Mouse (Mus musculus) embryonic facial prominence, embryonic 11.5 days (tissue): Measurements from ENCODE around the gene Spocd1. TPM values are rescaled to one million over a fixed set of nuclear protein-coding genes. Genes with fewer than 3 reads are reported as not detected.

ENCODE experiments used
- ATAC-seq: fragments of 200-750 bp; cut with Nextera tagmentation; replicated peaks from 2 replicates; pipeline ENCODE4 v1.8.0; 2017; ENCODE audit warnings: low read depth; ENCODE audit not compliant: insufficient number of reproducible peaks, low FRiP score, low TSS enrichment
- DNase-seq: peaks from one replicate; pipeline ENCODE4 v3.0.0-alpha.2; 2015; ENCODE audit warnings: low spot score
- H3K27ac ChIP-seq: fragments of 300-500 bp; sonication (generic); replicated peaks from 2 replicates; pipeline ENCODE4 v1.5.1; 2014; ENCODE audit warnings: mild to moderate bottlenecking, low read depth, low read length, control low read depth
- H3K27me3 ChIP-seq: fragments of 300-500 bp; sonication (generic); 2 replicates; pipeline ENCODE4 v1.6.1; 2014; ENCODE audit warnings: mild to moderate bottlenecking, low read length, moderate library complexity, mixed read lengths; ENCODE audit not compliant: control insufficient read depth, insufficient read depth
- H3K36me3 ChIP-seq: fragments of 300-500 bp; sonication (generic); replicated peaks from 2 replicates; pipeline ENCODE4 v1.6.1; 2014; ENCODE audit warnings: low read depth, mild to moderate bottlenecking, low read length, moderate library complexity, mixed read lengths; ENCODE audit not compliant: control insufficient read depth, insufficient read depth
- H3K4me1 ChIP-seq: fragments of 300-500 bp; sonication (generic); 2 replicates; pipeline ENCODE4 v1.6.1; 2014; ENCODE audit warnings: low read length, mixed read lengths; ENCODE audit not compliant: control insufficient read depth, insufficient read depth
- H3K4me2 ChIP-seq: fragments of 300-500 bp; sonication (generic); 2 replicates; pipeline ENCODE4 v1.6.1; 2014; ENCODE audit warnings: low read depth, mild to moderate bottlenecking, control low read depth, low read length, moderate library complexity
- H3K4me3 ChIP-seq: fragments of 300-500 bp; sonication (generic); 2 replicates; pipeline ENCODE4 v1.5.1; 2014; ENCODE audit warnings: low read depth, low read length, control low read depth
- H3K9ac ChIP-seq: fragments of 300-500 bp; sonication (generic); replicated peaks from 2 replicates; pipeline ENCODE4 v1.6.1; 2014; ENCODE audit warnings: mild to moderate bottlenecking, control low read depth, low read length
- H3K9me3 ChIP-seq: fragments of 300-500 bp; sonication (generic); replicated peaks from 2 replicates; pipeline ENCODE4 v1.6.1; 2016; ENCODE audit warnings: mild to moderate bottlenecking, low read length, inconsistent platforms, mixed read lengths; ENCODE audit not compliant: control insufficient read depth
- WGBS: fragments of 180-500 bp; shearing (Covaris S2); extraction: QIAGEN DNeasy Blood & Tissue Kit; methylation state at CpG from one replicate; pipeline ENCODE4 v1.1.7; 2014; 5-methylcytosine and 5-hydroxymethylcytosine counted together
- polyA plus RNA-seq: library from polyadenylated mRNA; unstranded; fragments of >200 nt; fragmentation: Nextera tagmentation; extraction: Ambion mirVana; gene quantifications from 2 replicates; pipeline ENCODE4 v1.2.1, GENCODE M21; 2014

Gene Spocd1
- polyA plus RNA-seq, 1 experiment from 2014 or later, result not detected

GRCm38 (mm10) chr4:129920542-129921313, 8.3 kb upstream of the Spocd1 start:
- H3K9me3 ChIP-seq, result no peaks in the 10 kb centered on the region
- ATAC-seq, result no peak
- no peak for DNase-seq
- no peak overlapping the region for H3K4me3 ChIP-seq
- H3K27me3 ChIP-seq, result no peaks in the 10 kb centered on the region
- 83% methylated on average over 15 of the region's 15 CpGs for WGBS
- no peaks in the 10 kb centered on the region for H3K4me1 ChIP-seq
- no peak overlapping the region for H3K4me2 ChIP-seq
- no peak overlapping the region for H3K9ac ChIP-seq
- no peaks in the 10 kb centered on the region for H3K36me3 ChIP-seq
- H3K27ac ChIP-seq, result no peak overlapping the region

GRCm38 (mm10) chr4:129921314-129921587, 7.8 kb upstream of the Spocd1 start:
- DNase-seq, result no peak
- Histone ChIP-seq H3K4me1 (no peaks in the 10 kb centered on the region), H3K9me3 (no peaks in the 10 kb centered on the region), H3K4me2 (no peak overlapping the region), H3K4me3 (no peak overlapping the region), H3K36me3 (no peaks in the 10 kb centered on the region), H3K27me3 (no peaks in the 10 kb centered on the region), H3K9ac (no peak overlapping the region), H3K27ac (no peak overlapping the region)
- WGBS, result 67% methylated on average over 3 of the region's 3 CpGs
- ATAC-seq, result no peak

- Histone ChIP-seq H3K9ac (no peak overlapping the region), H3K9me3 (no peaks in the 10 kb centered on the region), H3K4me1 (no peaks in the 10 kb centered on the region), H3K36me3 (no peaks in the 10 kb centered on the region), H3K4me3 (no peak overlapping the region), H3K27ac (no peak overlapping the region), H3K4me2 (no peak overlapping the region), H3K27me3 (no peaks in the 10 kb centered on the region)
- no peak for ATAC-seq
- 89% methylated on average over 8 of the region's 8 CpGs for WGBS
- DNase-seq, result no peak
These were observed 4.9 kb upstream of the Spocd1 start for GRCm38 (mm10) chr4:129924143-129924542.

- no peaks in the 10 kb centered on the region for H3K9me3 ChIP-seq
- ATAC-seq (no peak), DNase-seq (no peak)
- no peaks in the 10 kb centered on the region for H3K27me3 ChIP-seq
- no peak overlapping the region for H3K4me3 ChIP-seq
- H3K4me1 ChIP-seq, result no peaks in the 10 kb centered on the region
- no peaks in the 10 kb centered on the region for H3K36me3 ChIP-seq
- H3K9ac ChIP-seq, result no peak overlapping the region
- WGBS, result 81% methylated on average over 6 of the region's 6 CpGs
- H3K27ac ChIP-seq, result no peak overlapping the region
- H3K4me2 ChIP-seq, result no peak overlapping the region
These were observed 4.4 kb upstream of the Spocd1 start for GRCm38 (mm10) chr4:129924694-129925093.

GRCm38 (mm10) chr4:129926544-129926943, 2.5 kb upstream of the Spocd1 start:
- Histone ChIP-seq H3K9ac (no peak overlapping the region), H3K27me3 (no peaks in the 10 kb centered on the region), H3K4me1 (no peaks in the 10 kb centered on the region), H3K36me3 (no peaks in the 10 kb centered on the region), H3K4me3 (no peak overlapping the region), H3K9me3 (no peaks in the 10 kb centered on the region), H3K4me2 (no peak overlapping the region), H3K27ac (no peak overlapping the region)
- DNase-seq, result no peak
- WGBS, result 52% methylated on average over 8 of the region's 8 CpGs
- ATAC-seq, result no peak

- H3K9ac ChIP-seq, result no peak overlapping the region
- no peak overlapping the region for H3K4me3 ChIP-seq
- H3K27ac ChIP-seq, result no peak overlapping the region
- no peaks in the 10 kb centered on the region for H3K36me3 ChIP-seq
- no peak overlapping the region for H3K4me2 ChIP-seq
- DNase-seq (no peak), ATAC-seq (no peak)
- 84% methylated on average over 3 of the region's 3 CpGs for WGBS
- H3K4me1 ChIP-seq, result no peaks in the 10 kb centered on the region
- H3K27me3 ChIP-seq, result no peaks in the 10 kb centered on the region
- H3K9me3 ChIP-seq, result no peaks in the 10 kb centered on the region
These were observed 2.0 kb upstream of the Spocd1 start for GRCm38 (mm10) chr4:129927091-129927490.

- Histone ChIP-seq H3K9ac (no peak overlapping the region), H3K36me3 (no peaks in the 10 kb centered on the region), H3K9me3 (no peaks in the 10 kb centered on the region), H3K4me2 (peak overlapping the region; percentile 25; the same call in 1 of the 2 replicates), H3K27ac (no peak overlapping the region), H3K27me3 (no peaks in the 10 kb centered on the region), H3K4me1 (no peaks in the 10 kb centered on the region), H3K4me3 (no peak overlapping the region)
- ATAC-seq (no peak; the same call in 1 of the 2 replicates), DNase-seq (peak; percentile 87)
- WGBS, result 8% methylated on average over 19 of the region's 19 CpGs
These were observed 811 bp upstream of the Spocd1 start for GRCm38 (mm10) chr4:129928124-129928751.

GRCm38 (mm10) chr4:129933696-129934095, 4.6 kb downstream of the Spocd1 start:
- H3K36me3 ChIP-seq, result no peaks in the 10 kb centered on the region
- WGBS, result 80% methylated on average over 14 of the region's 14 CpGs
- H3K27me3 ChIP-seq, result no peaks in the 10 kb centered on the region
- H3K4me1 ChIP-seq, result no peaks in the 10 kb centered on the region
- H3K9ac ChIP-seq, result no peak overlapping the region
- DNase-seq (no peak), ATAC-seq (no peak)
- no peak overlapping the region for H3K4me3 ChIP-seq
- H3K4me2 ChIP-seq, result no peak overlapping the region
- H3K9me3 ChIP-seq, result no peaks in the 10 kb centered on the region
- H3K27ac ChIP-seq, result no peak overlapping the region
